22 mouse cellular contexts compared by ENCODE assay signal in the genomic region with DNA sequence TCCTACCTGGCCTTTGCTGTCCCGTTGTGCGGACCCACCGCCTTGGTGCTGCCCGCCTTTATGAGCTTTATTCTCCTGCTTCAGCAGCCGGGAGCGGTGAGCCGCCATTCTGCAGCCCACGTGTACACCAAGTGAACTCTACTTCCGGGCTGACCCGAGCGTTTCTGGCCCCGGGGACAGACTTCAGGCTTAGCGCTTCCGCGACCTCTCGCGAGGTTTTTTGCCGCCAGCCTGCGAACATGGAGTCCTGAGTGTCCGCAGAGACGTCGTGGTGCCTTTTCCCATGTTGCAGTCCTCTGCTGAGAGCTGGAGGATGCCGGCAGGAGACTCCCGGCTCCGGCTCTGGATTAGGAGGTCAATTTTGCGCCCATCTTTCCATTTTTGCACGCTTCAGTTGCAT. TPM values are rescaled to one million over a fixed set of nuclear protein-coding genes. Genes with fewer than 3 reads are reported as not detected.
"Had no signal": no experiment of that assay in that cellular context is flagged by ENCODE, and none has a peak within 500 bp of the region (broad histone marks: within the 10 kb centered on the region; RNA-seq: fewer than 3 reads in every experiment).

No protein-coding gene starts in this region.

- ATAC-seq: liver, postnatal 0 days had no signal

- DNase-seq: kidney, adult 18-20 months; kidney, postnatal 10 days; liver, embryonic 13.5 days; liver, postnatal 0 days; lung, postnatal 14 days; spleen, adult 18-20 months; thymus, adult 18-20 months; thymus, postnatal 14 days had no signal

- H3K4me1 ChIP-seq: limb, embryonic 10.5 days; liver, embryonic 13.5 days; lung, embryonic 15.5 days; megakaryocyte, embryonic 14.5 days; midbrain, embryonic 12.5 days; stomach, embryonic 15.5 days had no signal

- H3K4me3 ChIP-seq: left cerebral cortex, adult 2 months; limb, embryonic 10.5 days; liver, embryonic 13.5 days; lung, embryonic 15.5 days; megakaryocyte, embryonic 14.5 days; midbrain, embryonic 12.5 days; stomach, embryonic 15.5 days had no signal

- H3K9me3 ChIP-seq: lung, embryonic 15.5 days; stomach, embryonic 15.5 days had no signal

- H3K9ac ChIP-seq: liver, embryonic 13.5 days; liver, postnatal 0 days; lung, embryonic 15.5 days; midbrain, embryonic 12.5 days; stomach, embryonic 15.5 days had no signal

- H3K36me3 ChIP-seq: limb, embryonic 10.5 days; liver, embryonic 13.5 days; lung, embryonic 15.5 days; midbrain, embryonic 12.5 days; stomach, embryonic 15.5 days had no signal

- H3K27ac ChIP-seq: left cerebral cortex, adult 2 months; limb, embryonic 10.5 days; liver, embryonic 13.5 days; lung, embryonic 15.5 days; macrophage; midbrain, embryonic 12.5 days; stomach, embryonic 15.5 days had no signal

- H3K27me3 ChIP-seq: liver, embryonic 13.5 days; lung, embryonic 15.5 days; midbrain, embryonic 12.5 days; stomach, embryonic 15.5 days had no signal

- H3K4me2 ChIP-seq: liver, embryonic 13.5 days; lung, embryonic 15.5 days; midbrain, embryonic 12.5 days; stomach, embryonic 15.5 days had no signal

RNA-seq across cellular contexts. Expression of gene Vmn1r53, which starts 8.4 kb away (rescaled TPM):
- total RNA-seq: layer of hippocampus, postnatal 25 days; left cerebral cortex, adult 2 months; left cerebral cortex, postnatal 14 days; midbrain, postnatal 0 days had no signal
- polyA plus RNA-seq: kidney, embryonic 14.5 days; large intestine, adult 2 months; limb, embryonic 10.5 days; limb, embryonic 14.5 days; liver, embryonic 13.5 days; liver, postnatal 0 days; lung, embryonic 15.5 days; macrophage; midbrain, embryonic 12.5 days; midbrain, postnatal 0 days; neural tube, embryonic 14.5 days; stomach, embryonic 15.5 days had no signal

RNA-seq across cellular contexts. Expression of gene Vmn1r54, which starts 13.4 kb away (rescaled TPM):
- total RNA-seq: layer of hippocampus, postnatal 25 days; left cerebral cortex, adult 2 months; left cerebral cortex, postnatal 14 days; midbrain, postnatal 0 days had no signal
- polyA plus RNA-seq: kidney, embryonic 14.5 days; large intestine, adult 2 months; limb, embryonic 10.5 days; limb, embryonic 14.5 days; liver, embryonic 13.5 days; liver, postnatal 0 days; lung, embryonic 15.5 days; macrophage; midbrain, embryonic 12.5 days; midbrain, postnatal 0 days; neural tube, embryonic 14.5 days; stomach, embryonic 15.5 days had no signal

RNA-seq across cellular contexts. Expression of gene V1ra8, which starts 30.1 kb away (rescaled TPM):
- total RNA-seq: layer of hippocampus, postnatal 25 days; left cerebral cortex, adult 2 months; left cerebral cortex, postnatal 14 days; midbrain, postnatal 0 days had no signal
- polyA plus RNA-seq: kidney, embryonic 14.5 days; large intestine, adult 2 months; limb, embryonic 10.5 days; limb, embryonic 14.5 days; liver, embryonic 13.5 days; liver, postnatal 0 days; lung, embryonic 15.5 days; macrophage; midbrain, embryonic 12.5 days; midbrain, postnatal 0 days; neural tube, embryonic 14.5 days; stomach, embryonic 15.5 days had no signal

RNA-seq across cellular contexts. Expression of gene Vmn1r52, which starts 58.1 kb away (rescaled TPM):
- total RNA-seq: layer of hippocampus, postnatal 25 days; left cerebral cortex, adult 2 months; left cerebral cortex, postnatal 14 days; midbrain, postnatal 0 days had no signal
- polyA plus RNA-seq: kidney, embryonic 14.5 days; large intestine, adult 2 months; limb, embryonic 10.5 days; limb, embryonic 14.5 days; liver, embryonic 13.5 days; liver, postnatal 0 days; lung, embryonic 15.5 days; macrophage; midbrain, embryonic 12.5 days; midbrain, postnatal 0 days; neural tube, embryonic 14.5 days; stomach, embryonic 15.5 days had no signal
